Mouse (Mus musculus): ENCODE results near the gene Cops7b. TPM values are rescaled to one million over a fixed set of nuclear protein-coding genes. Genes with fewer than 3 reads are reported as not detected.

Gene Cops7b
- polyA plus RNA-seq, 1 experiment from 2014 or later = 61.7 TPM

- no peak overlapping the region for H3K4me2 ChIP-seq (ENCODE audit: low read length)
- no peak for ATAC-seq
- H3K27ac ChIP-seq (ENCODE audit: low read depth, low read length) = no peak overlapping the region
- no peak overlapping the region for H3K9ac ChIP-seq (ENCODE audit: low read length)
- peaks cover 11% of the 10 kb centered on the region for H3K36me3 ChIP-seq (ENCODE audit: control insufficient read depth, insufficient read depth, low read length)
- 90% methylated on average over 7 of the region's 7 CpGs for WGBS
- no peak overlapping the region for H3K4me3 ChIP-seq (ENCODE audit: low read depth, low read length)
- no peaks in the 10 kb centered on the region for H3K27me3 ChIP-seq (replicated peaks; ENCODE audit: control insufficient read depth, insufficient read depth, low read length)
- no peak for DNase-seq (ENCODE audit: low spot score)
- no peaks in the 10 kb centered on the region for H3K4me1 ChIP-seq (ENCODE audit: control insufficient read depth, insufficient read depth, low read length)
- H3K9me3 ChIP-seq (replicated peaks; ENCODE audit: control insufficient read depth, low read length) = no peaks in the 10 kb centered on the region
Observed at GRCm38 (mm10) chr1:86557872-86558271, 24.8 kb upstream of the Cops7b start.

- H3K27me3 ChIP-seq (replicated peaks; ENCODE audit: control insufficient read depth, insufficient read depth, low read length) = no peaks in the 10 kb centered on the region
- WGBS = 84% methylated on average over 3 of the region's 3 CpGs
- no peaks in the 10 kb centered on the region for H3K9me3 ChIP-seq (replicated peaks; ENCODE audit: control insufficient read depth, low read length)
- no peak overlapping the region for H3K27ac ChIP-seq (ENCODE audit: low read depth, low read length)
- H3K4me1 ChIP-seq (ENCODE audit: control insufficient read depth, insufficient read depth, low read length) = no peaks in the 10 kb centered on the region
- H3K36me3 ChIP-seq (ENCODE audit: control insufficient read depth, insufficient read depth, low read length) = peaks cover 25% of the 10 kb centered on the region
- H3K9ac ChIP-seq (ENCODE audit: low read length) = no peak overlapping the region
- ATAC-seq (no peak), DNase-seq (ENCODE audit: low spot score) (no peak)
- no peak overlapping the region for H3K4me2 ChIP-seq (ENCODE audit: low read length)
- no peak overlapping the region for H3K4me3 ChIP-seq (ENCODE audit: low read depth, low read length)
Observed at GRCm38 (mm10) chr1:86559232-86559631, 23.5 kb upstream of the Cops7b start.

DNA sequence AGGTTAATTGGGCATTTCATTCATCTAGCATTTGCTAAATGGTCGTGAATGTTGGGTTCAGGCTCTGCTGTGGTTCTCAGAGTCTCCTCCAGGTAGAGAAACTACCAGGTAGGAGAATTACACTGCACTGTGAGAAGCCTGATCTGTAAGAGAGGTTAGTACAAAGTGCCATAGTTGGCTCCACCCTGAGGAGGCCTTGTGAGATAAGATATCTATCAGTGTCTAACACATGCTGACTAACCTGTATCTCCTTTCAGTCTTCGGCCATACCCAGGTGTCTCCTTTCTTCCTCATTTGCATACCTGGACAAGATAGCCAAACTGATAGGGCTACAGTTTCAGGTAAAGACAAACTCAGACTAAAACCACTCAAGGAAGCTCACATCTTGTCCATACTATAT, 20.0 kb upstream of the Cops7b start:
- no peak for ATAC-seq
- Histone ChIP-seq H3K4me1 (ENCODE audit: control insufficient read depth, insufficient read depth, low read length) (no peaks in the 10 kb centered on the region), H3K9ac (ENCODE audit: low read length) (no peak overlapping the region), H3K27ac (ENCODE audit: low read depth, low read length) (no peak overlapping the region), H3K4me3 (ENCODE audit: low read depth, low read length) (no peak overlapping the region), H3K27me3 (replicated peaks; ENCODE audit: control insufficient read depth, insufficient read depth, low read length) (no peaks in the 10 kb centered on the region), H3K4me2 (ENCODE audit: low read length) (no peak overlapping the region), H3K9me3 (replicated peaks; ENCODE audit: control insufficient read depth, low read length) (no peaks in the 10 kb centered on the region), H3K36me3 (ENCODE audit: control insufficient read depth, insufficient read depth, low read length) (peaks cover 20% of the 10 kb centered on the region)
- WGBS = 85% methylated on average over 2 of the region's 2 CpGs
- DNase-seq (ENCODE audit: low spot score) = no peak

DNA sequence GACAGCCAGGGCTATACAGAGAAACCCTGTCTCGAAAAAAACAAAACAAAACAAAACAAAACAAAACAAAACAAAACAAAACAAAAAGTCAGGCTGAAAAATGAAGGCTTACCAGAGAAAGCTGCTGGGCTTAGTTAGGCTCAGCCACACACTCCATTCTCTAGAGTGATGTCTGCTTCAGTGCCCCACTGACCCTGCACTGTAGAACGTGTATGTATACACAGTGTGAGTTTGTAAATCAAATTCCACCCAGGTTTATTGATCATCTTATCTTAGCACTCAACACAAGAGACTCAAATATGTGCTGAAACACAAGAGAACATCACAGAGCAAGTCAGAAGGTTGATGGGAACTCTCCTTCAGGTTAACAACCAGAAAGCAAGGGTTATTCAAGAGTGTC, 14.3 kb upstream of the Cops7b start:
- Histone ChIP-seq H3K9me3 (replicated peaks; ENCODE audit: control insufficient read depth, low read length) (no peaks in the 10 kb centered on the region), H3K27ac (ENCODE audit: low read depth, low read length) (no peak overlapping the region), H3K27me3 (replicated peaks; ENCODE audit: control insufficient read depth, insufficient read depth, low read length) (no peaks in the 10 kb centered on the region), H3K36me3 (ENCODE audit: control insufficient read depth, insufficient read depth, low read length) (peaks cover 13% of the 10 kb centered on the region), H3K4me3 (ENCODE audit: low read depth, low read length) (no peak overlapping the region), H3K4me1 (ENCODE audit: control insufficient read depth, insufficient read depth, low read length) (no peaks in the 10 kb centered on the region), H3K4me2 (ENCODE audit: low read length) (no peak overlapping the region), H3K9ac (ENCODE audit: low read length) (no peak overlapping the region)
- ATAC-seq (no peak), DNase-seq (ENCODE audit: low spot score) (no peak)
- 89% methylated on average over 2 of the region's 2 CpGs for WGBS

GRCm38 (mm10) chr1:86569292-86569860, 13.3 kb upstream of the Cops7b start:
- Histone ChIP-seq H3K4me3 (ENCODE audit: low read depth, low read length) (no peak overlapping the region), H3K9me3 (replicated peaks; ENCODE audit: control insufficient read depth, low read length) (no peaks in the 10 kb centered on the region), H3K4me2 (ENCODE audit: low read length) (no peak overlapping the region), H3K27ac (ENCODE audit: low read depth, low read length) (no peak overlapping the region), H3K27me3 (replicated peaks; ENCODE audit: control insufficient read depth, insufficient read depth, low read length) (no peaks in the 10 kb centered on the region), H3K9ac (ENCODE audit: low read length) (no peak overlapping the region), H3K36me3 (ENCODE audit: control insufficient read depth, insufficient read depth, low read length) (peaks cover 4% of the 10 kb centered on the region), H3K4me1 (ENCODE audit: control insufficient read depth, insufficient read depth, low read length) (no peaks in the 10 kb centered on the region)
- WGBS = 88% methylated on average over 2 of the region's 2 CpGs
- DNase-seq (ENCODE audit: low spot score) (no peak), ATAC-seq (no peak)

- no peaks in the 10 kb centered on the region for H3K9me3 ChIP-seq (replicated peaks; ENCODE audit: control insufficient read depth, low read length)
- H3K4me3 ChIP-seq (ENCODE audit: low read depth, low read length) = no peak overlapping the region
- H3K27ac ChIP-seq (ENCODE audit: low read depth, low read length) = no peak overlapping the region
- H3K4me1 ChIP-seq (ENCODE audit: control insufficient read depth, insufficient read depth, low read length) = no peaks in the 10 kb centered on the region
- WGBS = 94% methylated on average over 2 of the region's 2 CpGs
- H3K9ac ChIP-seq (ENCODE audit: low read length) = no peak overlapping the region
- H3K4me2 ChIP-seq (ENCODE audit: low read length) = no peak overlapping the region
- H3K36me3 ChIP-seq (ENCODE audit: control insufficient read depth, insufficient read depth, low read length) = peaks cover 3% of the 10 kb centered on the region; the same call in 1 of the 2 replicates
- ATAC-seq = no peak
- no peaks in the 10 kb centered on the region for H3K27me3 ChIP-seq (replicated peaks; ENCODE audit: control insufficient read depth, insufficient read depth, low read length)
- no peak for DNase-seq (ENCODE audit: low spot score)
Observed at GRCm38 (mm10) chr1:86571381-86571780, 11.3 kb upstream of the Cops7b start.

- Histone ChIP-seq H3K4me3 (ENCODE audit: low read depth, low read length) (no peak overlapping the region), H3K27ac (ENCODE audit: low read depth, low read length) (no peak overlapping the region), H3K4me1 (ENCODE audit: control insufficient read depth, insufficient read depth, low read length) (no peaks in the 10 kb centered on the region), H3K27me3 (replicated peaks; ENCODE audit: control insufficient read depth, insufficient read depth, low read length) (no peaks in the 10 kb centered on the region), H3K36me3 (ENCODE audit: control insufficient read depth, insufficient read depth, low read length) (0 out of 2 replicates have a peak, but pooled peaks cover 3% of the 10 kb centered on the region), H3K9ac (ENCODE audit: low read length) (no peak overlapping the region), H3K4me2 (ENCODE audit: low read length) (no peak overlapping the region), H3K9me3 (replicated peaks; ENCODE audit: control insufficient read depth, low read length) (no peaks in the 10 kb centered on the region)
- WGBS = 87% methylated on average over 4 of the region's 4 CpGs
- DNase-seq (ENCODE audit: low spot score) = no peak
- no peak for ATAC-seq
Observed at GRCm38 (mm10) chr1:86571941-86572340, 10.8 kb upstream of the Cops7b start.

- Histone ChIP-seq H3K9me3 (replicated peaks; ENCODE audit: control insufficient read depth, low read length) (no peaks in the 10 kb centered on the region), H3K36me3 (ENCODE audit: control insufficient read depth, insufficient read depth, low read length) (no peaks in the 10 kb centered on the region), H3K4me1 (ENCODE audit: control insufficient read depth, insufficient read depth, low read length) (peaks cover 5% of the 10 kb centered on the region; the same call in 1 of the 2 replicates), H3K27ac (ENCODE audit: low read depth, low read length) (no peak overlapping the region), H3K4me3 (ENCODE audit: low read depth, low read length) (no peak overlapping the region), H3K27me3 (replicated peaks; ENCODE audit: control insufficient read depth, insufficient read depth, low read length) (no peaks in the 10 kb centered on the region), H3K9ac (ENCODE audit: low read length) (no peak overlapping the region), H3K4me2 (ENCODE audit: low read length) (no peak overlapping the region)
- no peak for ATAC-seq
- DNase-seq (ENCODE audit: low spot score) = no peak
- 86% methylated on average over 6 of the region's 6 CpGs for WGBS
Observed at GRCm38 (mm10) chr1:86580426-86580825, 2.3 kb upstream of the Cops7b start.

GRCm38 (mm10) chr1:86581692-86582450, 833 bp upstream of the Cops7b start:
- Histone ChIP-seq H3K27ac (ENCODE audit: low read depth, low read length) (peak overlapping the region; percentile 65), H3K27me3 (replicated peaks; ENCODE audit: control insufficient read depth, insufficient read depth, low read length) (no peaks in the 10 kb centered on the region), H3K4me3 (ENCODE audit: low read depth, low read length) (peak overlapping the region; percentile 89), H3K4me1 (ENCODE audit: control insufficient read depth, insufficient read depth, low read length) (peaks cover 5% of the 10 kb centered on the region; the same call in 1 of the 2 replicates), H3K36me3 (ENCODE audit: control insufficient read depth, insufficient read depth, low read length) (no peaks in the 10 kb centered on the region), H3K4me2 (ENCODE audit: low read length) (peak overlapping the region; percentile 76), H3K9me3 (replicated peaks; ENCODE audit: control insufficient read depth, low read length) (no peaks in the 10 kb centered on the region), H3K9ac (ENCODE audit: low read length) (peak overlapping the region; percentile 89)
- peak; percentile 43 for DNase-seq (ENCODE audit: low spot score)
- 1% methylated on average over 35 of the region's 38 CpGs for WGBS
- peak; percentile 83 for ATAC-seq
